Mouse (Mus musculus): ENCODE data around the gene Rita1.
A peak's percentile ranks its signal among the peaks of the same experiment; 100 is the strongest.

Gene Rita1

DNA sequence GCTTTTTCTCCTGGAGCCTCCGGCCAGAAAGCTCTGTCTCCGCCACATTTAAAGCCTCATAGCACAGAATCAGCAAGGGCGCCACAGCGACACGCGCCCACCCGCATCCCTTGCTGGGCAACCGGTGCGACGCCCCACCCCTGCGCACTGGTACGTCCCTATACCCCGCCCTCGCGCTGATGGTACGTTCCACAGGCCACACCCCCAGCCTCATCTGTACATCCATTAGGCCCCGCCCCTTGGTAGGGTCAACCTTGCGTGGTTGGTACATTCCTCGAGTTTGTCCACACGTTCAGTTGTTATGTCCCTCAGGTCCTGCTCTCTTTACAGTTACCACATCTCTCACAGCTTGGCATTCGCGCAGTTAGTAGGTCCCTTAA is at the start of gene Rita1, which contains the start of gene Ddx54:
TSS of gene Rita1 (minus strand) at position 148 of the 380 bp plus-strand sequence.
TSS of gene Ddx54 (plus strand) at position 298 of the 380 bp plus-strand sequence.
- DNase-seq = peak; percentile 98 to 99

DNA sequence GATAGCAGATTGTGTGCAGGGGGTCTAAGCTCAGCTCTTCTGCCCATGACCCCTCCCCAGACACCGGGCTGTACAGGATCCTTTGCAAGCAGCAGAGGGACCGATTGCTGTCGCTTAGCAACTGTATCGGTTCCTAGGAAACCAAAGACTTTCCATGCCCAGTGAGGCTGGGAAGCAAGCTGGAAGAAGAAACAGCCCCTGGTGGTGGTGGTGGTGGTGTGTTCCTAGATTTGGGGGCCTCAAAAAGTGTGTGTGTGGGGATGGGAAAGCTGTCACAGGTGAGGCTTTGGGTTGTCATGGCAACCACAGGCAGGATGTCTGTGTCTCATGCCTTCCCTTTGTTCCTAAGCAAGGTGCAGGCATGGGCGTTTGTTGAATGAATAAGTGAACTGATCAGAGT is 48.4 kb upstream of the Rita1 start:
- DNase-seq = no peak

DNA sequence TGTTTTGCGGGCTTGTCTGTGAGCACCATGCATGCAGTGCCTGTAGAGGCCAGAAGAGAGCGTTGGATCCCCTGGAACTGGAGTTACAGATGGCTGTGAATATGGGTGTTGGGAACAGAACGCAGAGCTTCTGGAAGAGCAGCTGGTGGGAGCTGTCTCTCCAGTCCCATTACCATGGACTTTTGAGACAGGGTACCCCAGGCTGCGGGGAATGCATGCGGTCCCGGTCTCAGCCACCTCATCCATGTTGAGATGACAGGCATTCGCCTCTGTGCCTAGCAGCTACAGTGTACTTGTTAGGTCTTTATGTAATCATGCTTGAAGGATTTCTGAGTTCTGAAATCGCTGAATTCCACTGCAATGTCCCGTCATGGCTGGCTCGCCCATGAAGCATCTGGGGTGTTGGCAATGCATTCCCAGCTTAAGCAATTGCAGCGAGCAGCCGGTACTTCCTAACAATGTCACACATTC is 43.9 kb upstream of the Rita1 start:
- DNase-seq = no peak

DNA sequence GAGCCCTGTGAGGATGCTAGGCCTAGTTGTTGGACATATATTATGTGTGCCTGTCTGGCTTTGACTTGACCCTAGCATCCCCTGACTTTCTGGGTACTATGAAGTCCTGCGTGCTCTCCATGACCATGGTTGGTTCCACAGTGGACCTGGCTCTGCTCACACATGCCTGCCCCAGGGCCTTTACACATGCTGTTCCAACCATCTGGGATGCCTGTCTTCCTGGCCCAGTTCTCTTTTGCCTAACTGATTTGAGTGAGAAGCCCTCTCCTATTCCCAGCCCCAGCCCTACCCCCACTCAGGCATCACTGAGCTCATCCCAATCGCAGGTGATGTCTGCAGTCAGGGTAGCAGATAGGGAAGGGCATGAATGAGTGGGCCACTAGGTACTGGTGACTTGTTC is 41.5 kb upstream of the Rita1 start:
- DNase-seq = peak; percentile 38 to 62

DNA sequence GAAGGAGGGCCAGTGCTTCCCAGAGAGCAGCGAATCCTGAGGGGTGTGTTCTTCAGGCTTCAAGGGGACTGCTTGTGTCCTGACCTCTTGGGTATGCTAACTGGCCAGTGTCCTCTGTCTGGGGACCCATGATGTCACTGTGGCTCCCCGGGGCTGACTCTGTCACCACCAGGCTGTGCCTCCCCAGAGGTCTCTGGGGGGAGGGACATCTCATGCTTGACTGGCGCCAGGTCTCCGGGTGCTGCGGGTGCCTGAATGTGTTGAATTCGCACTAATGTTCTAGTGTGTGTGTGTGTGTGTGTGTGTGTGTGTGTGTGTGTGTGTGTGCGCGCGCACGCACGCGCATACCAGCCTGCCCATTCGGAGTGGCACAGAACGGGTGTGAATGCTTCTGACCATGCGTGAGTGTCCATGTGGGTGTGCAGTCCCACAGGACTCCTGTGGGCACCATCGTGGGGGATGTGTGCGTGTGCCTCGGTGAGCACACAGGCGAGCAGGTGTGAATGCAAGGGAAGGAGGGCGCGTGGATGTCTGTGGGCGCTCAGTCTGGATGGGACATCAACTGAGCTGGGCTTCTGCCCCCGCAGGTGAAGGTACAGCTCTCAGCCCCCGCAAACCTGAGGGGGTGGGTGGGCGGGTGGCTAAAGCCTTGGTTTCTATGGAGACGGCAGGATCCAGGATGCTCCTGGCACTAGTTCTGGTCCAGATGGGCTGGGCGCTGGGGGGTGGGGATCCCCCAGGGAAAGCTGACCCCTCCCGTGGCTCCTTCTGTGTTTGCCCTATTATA is 40.7 kb upstream of the Rita1 start:
- peak; percentile 58 to 72 for DNase-seq

DNA sequence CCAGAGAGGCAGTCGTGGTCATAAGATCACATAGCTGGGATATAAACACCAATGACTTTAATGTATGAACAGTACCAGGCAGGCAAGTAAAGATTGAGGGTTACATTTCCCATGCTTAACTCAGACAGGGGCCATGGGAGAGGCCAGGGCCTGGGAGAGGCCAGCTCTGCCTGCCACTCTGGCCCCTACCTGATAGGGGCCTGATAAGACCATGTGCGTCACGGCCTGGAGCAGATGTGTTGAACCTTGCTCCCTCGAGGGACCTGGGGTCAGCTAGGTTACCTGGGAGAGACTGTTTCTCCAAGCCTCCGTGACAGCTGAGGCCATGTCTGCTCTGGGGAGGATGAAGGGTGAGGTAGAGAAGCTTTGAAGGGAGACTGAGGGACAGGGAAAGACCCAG is 38.8 kb upstream of the Rita1 start:
- no peak for DNase-seq

DNA sequence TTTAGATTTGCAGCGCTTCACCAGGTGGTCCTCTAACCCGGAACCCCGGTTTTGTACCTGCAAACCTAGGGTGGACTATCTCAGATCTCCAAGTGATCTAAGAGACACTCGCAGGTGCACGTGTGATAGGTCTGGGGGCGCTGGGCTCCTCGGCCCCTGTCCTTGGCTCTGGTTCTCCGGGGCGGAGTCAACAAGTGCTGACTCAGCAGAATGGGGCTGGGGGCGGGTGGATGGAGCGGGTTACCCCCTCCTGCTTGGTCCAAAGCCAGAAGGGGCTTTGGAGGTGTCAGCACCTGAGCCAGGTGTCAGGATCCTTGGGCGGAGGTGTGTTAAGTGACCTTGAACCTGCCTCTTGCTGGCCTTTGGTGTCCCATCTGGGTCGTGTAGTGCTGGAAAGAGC is 37.5 kb upstream of the Rita1 start:
- DNase-seq = peak in 1 of 2 experiments; percentile 34

DNA sequence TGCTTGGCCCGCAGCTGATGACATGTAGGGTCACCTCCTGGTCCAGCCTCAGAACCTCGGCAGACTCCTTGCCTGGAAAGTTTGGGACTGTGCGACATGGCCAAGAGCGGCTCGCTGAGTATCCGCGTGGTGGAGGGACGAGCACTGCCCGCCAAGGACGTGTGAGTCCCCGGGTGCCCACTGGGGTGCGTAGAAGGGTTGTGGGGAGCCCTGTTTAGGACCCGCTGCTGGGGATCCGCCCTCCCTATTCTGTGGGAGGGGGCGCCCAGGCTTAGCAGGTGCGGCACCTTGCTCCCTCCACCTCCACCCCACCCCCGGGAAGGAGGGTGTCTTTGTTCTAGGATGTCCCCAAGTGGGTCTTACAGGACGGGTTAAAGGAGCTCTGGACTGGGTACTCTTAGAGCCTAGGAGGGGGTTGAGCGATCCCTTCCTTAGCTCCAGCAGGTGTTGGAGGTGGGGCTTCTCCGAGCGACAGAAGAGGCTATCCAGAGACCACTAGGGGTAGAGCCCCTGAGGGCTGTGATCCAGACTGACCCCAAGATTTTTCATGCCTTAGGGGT is 37.1 kb upstream of the Rita1 start:
- DNase-seq = peak; percentile 38 to 50

DNA sequence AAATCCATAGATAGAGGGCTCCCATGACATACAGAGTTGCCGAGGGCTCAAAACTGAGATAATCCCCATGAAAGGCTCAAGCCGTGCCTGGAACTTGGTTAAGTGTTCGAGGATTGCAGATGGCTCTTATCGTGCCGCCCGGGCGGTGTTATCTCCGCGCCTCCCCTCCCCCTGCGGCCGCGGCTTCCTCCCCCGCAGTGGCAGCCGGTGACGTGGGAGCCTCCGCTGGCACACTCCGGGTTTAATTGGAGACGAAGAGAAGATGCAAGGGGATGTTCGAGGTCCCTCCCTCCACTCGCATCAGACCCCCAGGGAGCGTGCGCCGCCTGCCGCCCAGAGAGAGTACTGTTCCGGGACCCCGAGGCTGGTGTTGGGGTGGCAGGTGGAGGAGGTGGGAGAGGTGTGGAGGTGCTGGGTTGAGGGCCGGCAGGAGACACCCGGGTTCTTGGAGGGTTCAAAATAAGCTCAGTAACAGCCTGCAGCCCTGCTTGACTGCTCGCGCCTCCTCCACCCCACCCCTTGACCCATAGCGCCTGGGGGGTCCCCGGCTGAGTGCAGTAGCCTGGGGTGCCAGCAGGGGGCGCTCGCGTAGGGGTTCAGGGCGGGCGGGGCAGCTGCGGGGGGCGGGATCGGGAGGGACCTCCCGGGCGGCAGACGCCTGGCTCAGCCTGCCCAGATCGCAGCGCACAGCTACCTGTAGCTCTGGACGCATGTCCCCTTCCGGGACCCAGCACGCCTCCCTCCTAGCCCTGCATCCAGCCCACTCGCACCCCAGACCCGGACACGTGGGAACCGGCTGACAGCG is 36.4 kb upstream of the Rita1 start, which contains the start of gene Rasal1:
TSS of gene Rasal1 (plus strand) at position 244 of the 805 bp plus-strand sequence.
- peak; percentile 72 to 80 for DNase-seq

DNA sequence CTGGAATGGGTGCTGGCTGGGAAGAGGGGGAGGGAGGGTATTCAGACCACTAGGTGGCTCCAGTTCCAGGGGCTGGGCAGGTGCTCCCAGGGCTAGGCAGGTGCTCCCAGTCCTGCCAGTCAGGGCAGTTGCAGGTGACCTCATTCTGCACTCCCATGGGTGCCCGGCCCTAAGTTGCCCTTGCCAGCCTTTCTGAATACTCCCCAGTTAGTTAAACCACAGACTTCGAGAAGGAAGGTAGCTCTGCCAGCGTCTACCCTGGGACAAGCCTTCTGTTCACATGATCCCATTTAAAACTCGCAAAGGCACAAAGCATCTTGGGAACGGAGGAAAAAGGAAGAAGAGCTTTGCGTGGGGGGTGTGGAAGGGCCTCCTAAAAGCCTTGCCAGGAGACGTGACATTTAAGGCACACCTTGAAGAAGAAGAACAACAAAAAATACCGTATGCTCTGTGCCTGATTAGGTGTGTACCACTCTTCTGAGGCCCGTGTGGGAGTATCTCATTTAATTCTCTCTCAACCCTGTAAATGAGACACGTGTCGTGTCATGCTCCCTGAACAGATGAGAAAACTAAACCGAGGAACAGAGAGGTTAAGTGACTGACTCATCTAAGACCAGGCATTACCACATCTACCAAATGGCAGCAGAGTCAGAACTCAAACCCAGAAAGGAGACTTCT is 35.6 kb upstream of the Rita1 start:
- peak; percentile 40 for DNase-seq

DNA sequence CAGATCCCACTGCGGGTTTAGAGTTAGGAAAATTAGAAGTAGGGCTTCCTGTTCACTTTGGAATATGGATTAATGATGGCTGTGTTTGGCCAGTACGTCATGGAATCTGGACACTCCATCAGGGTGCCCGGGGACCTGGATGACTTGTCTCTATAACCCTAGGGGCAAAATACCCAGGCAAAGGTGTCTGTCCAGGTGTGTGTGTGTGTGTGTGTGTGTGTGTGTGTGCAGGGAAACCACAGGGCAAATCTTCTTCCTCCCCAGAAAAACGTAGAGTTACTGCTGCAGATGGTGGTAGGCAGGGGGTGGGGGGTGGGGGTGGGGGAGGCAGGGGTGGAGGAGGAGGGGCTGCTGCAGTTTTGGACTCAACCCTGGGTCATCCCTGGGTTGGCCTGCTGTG is 35.0 kb upstream of the Rita1 start:
- no peak for DNase-seq

DNA sequence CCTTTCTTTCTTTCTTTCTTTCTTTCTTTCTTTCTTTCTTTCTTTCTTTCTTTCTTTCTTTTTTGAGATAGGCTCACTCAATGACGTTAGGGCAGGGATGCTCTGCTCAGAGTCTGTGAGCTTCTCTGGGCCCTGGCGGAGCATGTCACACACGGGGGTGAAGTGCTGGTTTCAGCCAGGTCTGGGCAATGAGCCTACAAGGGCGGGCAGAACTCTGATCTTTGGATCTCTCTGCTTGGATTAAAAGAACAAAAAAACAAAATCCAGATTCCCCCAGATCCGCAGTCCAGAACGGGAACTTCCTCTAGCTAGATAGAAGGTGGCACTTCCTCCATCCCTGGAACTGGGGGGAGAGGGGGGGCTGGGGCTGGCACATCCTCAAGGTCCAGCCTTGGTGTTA is 33.5 kb upstream of the Rita1 start:
- DNase-seq = peak; percentile 40 to 69

DNA sequence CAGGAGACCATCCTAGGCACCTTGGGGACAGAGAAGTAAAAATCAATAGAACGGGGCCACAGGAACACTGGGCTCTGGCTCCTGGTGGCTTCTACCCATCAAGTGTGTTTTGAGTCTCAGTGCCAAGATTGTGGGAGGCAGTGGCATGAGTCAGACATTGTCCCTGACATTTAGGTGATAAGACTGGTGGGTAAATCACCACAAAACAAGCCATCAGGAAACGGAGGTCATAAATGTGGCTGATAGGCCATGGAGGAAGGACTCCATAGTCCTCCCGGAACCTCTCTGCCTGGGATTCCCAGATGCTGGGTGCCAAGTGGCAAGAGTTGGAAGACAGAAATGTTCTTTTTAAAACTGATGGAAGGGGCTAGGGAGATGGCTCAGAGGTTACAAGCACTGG is 31.8 kb upstream of the Rita1 start:
- DNase-seq = no peak

DNA sequence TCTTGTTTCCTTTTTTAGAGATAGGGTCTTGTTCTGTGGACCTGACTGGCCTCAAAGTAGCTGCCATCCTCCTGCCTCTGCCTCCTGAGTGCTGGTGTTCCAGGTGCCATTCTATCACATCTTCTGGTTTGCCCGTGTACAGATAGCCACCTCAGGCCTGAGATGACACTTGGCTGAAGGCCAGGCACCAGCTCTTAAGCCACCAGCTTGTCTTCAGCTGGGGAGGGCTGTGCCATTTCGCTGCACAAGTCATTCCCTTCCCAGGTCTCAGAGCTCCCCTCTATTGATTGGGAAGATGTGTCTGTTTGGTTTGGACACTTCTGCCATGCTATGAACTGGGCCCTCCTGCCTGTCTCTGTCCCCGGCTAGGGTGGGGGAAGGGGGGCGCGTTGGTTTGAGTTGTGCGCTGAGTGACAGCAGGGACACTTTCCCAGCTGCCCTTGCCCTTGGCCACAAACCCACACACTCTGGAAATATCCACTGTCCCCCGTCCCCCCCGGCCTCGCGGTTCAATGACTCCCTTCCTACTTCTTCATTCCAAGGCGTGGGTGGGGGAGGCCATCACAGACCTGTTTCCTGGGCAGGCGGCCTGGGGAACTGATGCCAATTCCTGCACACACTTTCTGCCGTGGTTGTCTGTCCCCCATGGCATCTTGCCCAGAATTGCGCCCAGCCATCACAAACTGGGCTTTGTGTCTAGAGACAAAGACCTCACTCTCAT is 31.1 kb upstream of the Rita1 start:
- peak; percentile 75 to 85 for DNase-seq

DNA sequence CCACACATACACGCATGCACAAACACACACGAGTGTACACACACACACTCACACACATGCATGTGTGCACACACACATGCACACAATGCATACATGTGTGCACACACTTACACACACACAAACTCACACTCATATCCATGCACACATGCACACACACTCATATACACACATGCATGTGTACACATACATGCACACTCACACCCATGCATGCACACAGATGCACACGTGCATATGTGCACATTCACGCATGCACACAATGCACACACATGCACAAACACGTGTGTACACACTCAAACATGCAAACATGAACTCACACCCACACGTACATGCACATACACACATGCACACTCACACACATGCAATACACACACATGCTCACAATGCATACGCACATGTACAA is 27.7 kb upstream of the Rita1 start:
- no peak for DNase-seq

DNA sequence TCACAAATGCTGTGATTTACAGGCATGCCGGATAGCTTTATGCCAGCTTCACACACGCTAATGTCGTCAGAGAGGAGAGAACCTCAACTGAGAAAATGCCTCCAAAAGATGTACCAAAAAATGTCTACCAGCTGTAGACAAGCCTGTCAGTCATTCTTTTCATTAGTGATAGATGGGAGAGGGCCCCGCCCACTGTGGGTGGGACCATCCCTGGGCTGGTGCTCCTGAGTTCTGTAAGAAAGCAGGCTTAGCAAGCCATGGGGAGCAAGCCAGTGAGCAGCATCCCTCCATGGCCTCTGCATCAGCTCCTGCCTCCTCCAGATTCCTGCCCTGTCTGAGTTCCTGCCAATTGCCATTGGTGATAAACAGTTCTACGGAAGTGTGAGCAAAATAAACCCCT is 23.2 kb upstream of the Rita1 start:
- DNase-seq = no peak

DNA sequence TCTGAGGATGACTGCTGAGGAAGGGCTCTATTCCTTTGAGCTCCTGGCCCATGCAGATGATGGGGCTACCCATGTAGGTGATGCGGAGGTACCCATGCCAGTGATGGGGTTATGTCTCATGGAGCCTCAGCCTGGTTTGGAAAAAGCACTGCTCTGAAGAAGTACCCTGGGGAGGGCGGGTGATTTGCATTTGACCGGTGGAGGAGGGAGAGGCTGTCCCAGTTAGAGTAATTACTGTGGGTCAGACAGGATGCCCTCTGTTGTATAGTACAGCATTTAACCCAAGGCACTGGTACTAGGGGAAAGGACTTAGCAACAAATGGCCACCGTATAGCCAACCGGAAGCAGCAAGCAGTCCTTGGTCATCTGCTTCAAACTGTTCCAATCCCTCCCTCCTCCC is 22.5 kb upstream of the Rita1 start:
- DNase-seq = no peak

DNA sequence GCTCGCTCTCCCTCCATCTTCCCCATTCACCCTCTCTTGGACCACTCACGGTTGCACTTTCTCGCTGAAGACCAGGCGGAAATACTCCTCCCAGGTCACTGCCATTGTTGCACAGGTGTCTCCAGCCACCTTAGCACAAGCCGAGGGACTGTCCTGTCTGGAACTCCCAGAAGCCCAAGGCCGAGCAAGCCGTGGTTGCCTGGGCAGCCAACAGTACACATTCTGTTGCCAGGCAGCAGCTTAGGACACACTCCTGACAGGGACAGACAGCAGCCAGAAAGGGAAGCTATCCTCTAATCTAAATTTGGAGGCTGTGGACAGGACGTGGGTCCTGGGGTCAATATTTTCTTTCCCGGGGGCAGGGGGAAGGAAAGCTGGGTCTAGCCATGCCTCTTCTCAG is 21.7 kb upstream of the Rita1 start, which contains the start of gene Cfap73:
TSS of gene Cfap73 (minus strand) at position 105 of the 400 bp plus-strand sequence.
- DNase-seq = no peak

DNA sequence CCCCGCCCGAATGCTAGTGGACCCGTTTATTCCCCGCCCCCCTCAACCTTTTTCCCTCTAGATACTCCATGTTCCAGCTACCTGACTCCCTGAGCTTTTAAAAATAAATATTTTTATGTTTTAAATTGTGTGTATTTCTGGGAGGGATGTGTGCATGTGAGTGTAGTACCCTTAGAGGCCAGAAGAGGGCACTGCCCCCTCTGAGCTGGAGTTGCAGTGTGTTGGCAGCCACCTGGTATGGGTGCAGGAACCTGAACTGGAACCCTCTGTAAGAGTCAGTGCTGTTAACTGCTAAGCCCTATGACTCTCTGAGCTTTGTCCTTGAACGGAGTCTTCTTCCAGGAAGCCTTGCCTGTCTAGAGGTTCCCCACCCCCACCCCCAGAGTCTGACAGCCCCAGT is 19.5 kb upstream of the Rita1 start:
- DNase-seq = no peak

DNA sequence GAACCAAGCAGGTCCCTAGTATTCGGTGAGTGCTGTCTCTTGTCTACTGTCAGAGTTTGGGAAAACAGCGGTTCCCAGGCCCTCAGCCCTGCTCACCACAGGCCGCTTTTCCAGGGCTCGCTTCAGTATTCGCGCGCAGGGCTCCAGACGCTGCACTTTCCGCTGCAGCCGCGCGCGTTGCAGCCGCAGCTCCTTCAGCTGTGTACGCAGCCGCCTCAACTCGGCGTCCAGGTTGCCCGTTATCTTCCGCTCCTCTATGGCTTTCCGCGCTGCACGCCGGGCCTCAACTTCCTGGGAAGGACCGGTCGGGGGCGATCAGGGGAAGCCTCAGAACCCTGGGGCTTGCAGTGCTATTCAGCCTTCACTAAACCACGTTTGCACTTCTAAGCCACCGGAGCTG is 18.7 kb upstream of the Rita1 start:
- DNase-seq = peak in 1 of 2 experiments; percentile 20

DNA sequence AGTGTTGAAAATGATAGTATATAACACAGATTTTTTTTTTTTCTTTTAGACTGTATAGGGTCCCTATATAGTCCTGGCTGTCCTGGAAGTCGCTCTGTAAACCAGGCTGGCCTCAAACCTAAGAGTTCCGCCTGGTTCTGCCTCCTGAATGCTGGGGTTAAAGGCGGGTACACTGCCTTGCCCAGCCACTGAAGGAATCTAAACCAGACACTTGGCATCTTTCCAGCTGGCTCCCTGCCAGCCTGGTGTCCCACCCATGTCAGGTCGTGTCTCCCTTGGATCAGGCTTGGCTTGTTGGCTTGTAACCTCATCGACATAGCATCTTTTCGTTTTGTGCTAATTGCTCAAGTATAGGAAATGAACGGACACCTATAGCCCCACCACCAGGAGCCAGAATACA is 16.2 kb upstream of the Rita1 start:
- DNase-seq = peak; percentile 38 to 50

Measured in cerebellum, postnatal 25 days (tissue).